Mouse (Mus musculus) MEL (cell line): ENCODE data around the gene Natd1.

Experiments used
- CTCF ChIP-seq, 3 experiments: IDR thresholded peaks in 2 of 3; conservative IDR thresholded peaks in 1 of 3; 2 replicates each; pipeline ENCODE4 v1.5.1; 2011 to 2012; ENCODE audit warnings: low read length in 3 of 3, low read depth in 2 of 3, mild to moderate bottlenecking in 2 of 3, improper control_type of control experiment in 1 of 3, inconsistent platforms in 1 of 3, mixed read lengths in 1 of 3, moderate library complexity in 1 of 3; ENCODE audit not compliant: control insufficient read depth in 1 of 3, insufficient read depth in 1 of 3, poor library complexity in 1 of 3, severe bottlenecking in 1 of 3
- GATA1 ChIP-seq: IDR thresholded peaks from 2 replicates; pipeline ENCODE4 v1.6.1; 2011; ENCODE audit warnings: low read depth, low read length, improper control_type of control experiment

DNA sequence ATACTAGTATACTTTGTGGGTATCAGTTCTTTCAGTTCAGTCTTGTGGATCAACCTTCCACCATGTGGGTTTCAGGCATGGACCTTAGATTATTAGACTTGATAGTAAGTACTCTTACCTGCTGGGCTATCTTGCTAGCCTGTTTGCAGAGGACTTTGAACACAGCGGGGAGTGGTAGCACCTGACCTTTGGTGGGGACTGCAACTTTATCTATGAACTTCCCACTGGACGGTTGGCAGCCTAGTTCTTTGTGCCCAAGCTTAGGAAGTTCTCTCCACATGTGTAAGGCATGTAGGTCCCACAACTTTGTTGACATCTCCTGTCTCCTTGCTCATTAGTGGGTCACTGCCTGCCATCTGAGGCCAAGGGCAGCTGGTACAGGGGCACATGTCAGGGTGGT is 20.2 kb upstream of the Natd1 start:
- TF ChIP-seq CTCF (IDR thresholded peaks at IDR 0.05 in 2 of 3, conservative IDR thresholded peaks at IDR 0.05 in 1 of 3; ENCODE audit: control insufficient read depth in 1 of 3, insufficient read depth in 1 of 3, low read depth in 2 of 3, low read length in 3 of 3, poor library complexity in 1 of 3, severe bottlenecking in 1 of 3) (no peak), GATA1 (no peak)
